Mouse (Mus musculus) lung, postnatal 14 days (tissue): ENCODE measurements around the gene Tpbgl.
A peak's percentile ranks its signal among the peaks of the same experiment; 100 is the strongest.

Experiments
- DNase-seq: peaks from one replicate; pipeline ENCODE4 v3.0.0; 2021

The Tpbgl gene

DNA sequence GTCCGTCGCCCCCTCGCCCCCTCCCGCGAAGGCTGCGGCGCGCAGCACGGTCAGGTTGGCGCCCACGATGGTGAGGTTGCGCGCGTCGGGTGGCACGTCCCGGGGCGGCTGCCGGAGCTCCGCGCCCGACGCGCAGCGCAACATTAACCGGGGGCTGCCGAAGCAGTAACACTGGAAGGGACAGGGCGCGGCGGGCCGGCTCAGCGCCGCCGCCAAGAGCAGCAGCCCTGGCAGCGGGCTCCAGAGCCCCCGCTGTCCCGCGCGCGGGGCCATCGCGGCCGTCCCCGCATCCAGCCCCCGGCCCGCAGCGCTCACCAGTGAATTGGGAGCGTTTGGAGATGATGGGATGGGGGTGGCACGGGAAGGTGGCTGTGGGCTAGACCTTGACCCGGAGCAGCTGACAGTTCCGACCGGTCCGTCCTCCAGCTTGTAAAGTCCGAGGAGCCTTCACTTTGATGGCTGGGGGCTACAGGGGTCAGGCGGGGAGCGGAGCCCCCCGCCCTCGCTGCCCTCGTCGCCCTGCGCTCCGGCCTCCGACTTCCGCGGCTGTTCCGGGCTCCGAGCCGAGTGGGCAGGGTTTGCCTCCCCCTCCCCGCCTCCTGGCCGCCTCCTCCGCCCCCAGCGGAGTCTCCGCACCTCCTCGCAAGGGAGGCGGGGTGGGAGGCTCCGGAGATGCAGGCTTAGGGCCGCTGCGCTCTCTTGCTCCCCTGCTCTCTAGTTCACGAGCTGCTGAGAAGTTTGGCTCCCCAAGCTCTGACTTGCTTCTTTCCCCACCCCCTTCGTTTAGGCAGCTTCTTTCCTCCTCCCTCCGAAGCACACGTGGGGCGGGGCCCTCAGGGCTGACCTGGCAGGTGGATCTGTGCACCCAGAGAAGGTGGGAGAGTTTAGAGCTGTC lies at the start of gene Tpbgl:
Gene Tpbgl (minus strand): TSS at position 728 of the 895 bp plus-strand sequence.
- DNase-seq, result peak; percentile 59

DNA sequence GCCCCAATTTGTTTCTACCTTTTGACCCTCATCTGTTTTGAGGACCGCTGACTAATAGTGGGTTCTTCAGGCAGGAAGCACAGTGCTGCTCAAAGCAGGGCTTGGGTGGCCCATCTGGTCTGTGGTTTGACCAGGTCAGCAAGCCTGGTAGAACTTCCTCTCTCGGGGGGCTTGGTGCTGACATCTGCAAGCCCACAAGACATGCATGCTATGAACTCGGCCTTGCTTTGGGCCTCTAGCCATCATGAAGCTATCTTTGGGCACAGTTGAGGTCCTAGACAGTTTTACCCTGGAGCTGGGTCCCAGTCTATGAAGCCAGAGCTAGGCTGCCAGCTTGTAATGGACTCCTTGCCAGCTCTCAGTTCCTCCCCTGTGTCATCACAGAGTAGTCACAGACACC lies 48.0 kb upstream of the Tpbgl start:
- DNase-seq, result no peak

- no peak for DNase-seq
These were observed 47.3 kb upstream of the Tpbgl start for GRCm38 (mm10) chr7:99674209-99674608.

GRCm38 (mm10) chr7:99673188-99673587 lies 46.3 kb upstream of the Tpbgl start:
- DNase-seq, result no peak

DNA sequence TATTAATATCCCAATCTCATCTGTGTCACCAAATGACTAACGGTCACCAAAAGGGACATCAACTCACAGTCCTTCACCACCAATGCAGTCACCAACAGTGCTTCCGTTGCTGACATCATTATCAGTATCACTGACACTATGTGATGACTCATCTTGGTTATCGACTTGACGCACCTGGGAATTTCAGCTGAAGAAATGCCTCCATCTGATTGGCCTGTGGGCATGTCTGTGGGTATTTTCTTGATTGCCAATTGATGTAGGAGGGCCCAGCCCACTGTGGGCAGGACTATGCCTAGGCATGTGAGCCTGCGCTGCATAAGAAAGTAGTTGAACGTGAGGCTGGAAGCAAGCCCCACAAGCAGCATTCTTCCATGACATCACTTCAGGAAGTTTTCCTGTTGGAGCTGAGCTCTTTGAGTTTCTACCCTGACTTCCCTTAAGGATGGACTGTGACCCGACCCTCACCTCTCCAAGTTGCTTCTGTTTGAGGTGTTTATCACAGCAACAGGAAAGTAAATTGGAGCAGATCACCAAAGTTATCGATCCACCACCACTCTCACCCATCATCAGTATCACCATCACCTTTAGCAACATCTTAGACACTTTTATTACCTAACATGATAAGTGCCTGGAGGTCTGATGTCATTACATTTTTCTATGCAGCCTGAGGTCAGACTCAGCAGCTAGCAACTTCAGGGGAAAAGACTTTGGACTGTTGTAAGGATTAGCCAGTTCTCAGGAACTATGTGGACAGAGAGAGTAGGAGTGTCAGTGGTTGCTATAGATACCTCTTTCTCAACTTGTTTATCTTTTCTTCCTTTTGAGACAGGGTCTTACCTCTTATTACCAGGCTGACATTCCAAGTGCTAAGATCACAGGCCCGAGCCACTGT lies 44.9 kb upstream of the Tpbgl start:
- DNase-seq, result no peak

DNA sequence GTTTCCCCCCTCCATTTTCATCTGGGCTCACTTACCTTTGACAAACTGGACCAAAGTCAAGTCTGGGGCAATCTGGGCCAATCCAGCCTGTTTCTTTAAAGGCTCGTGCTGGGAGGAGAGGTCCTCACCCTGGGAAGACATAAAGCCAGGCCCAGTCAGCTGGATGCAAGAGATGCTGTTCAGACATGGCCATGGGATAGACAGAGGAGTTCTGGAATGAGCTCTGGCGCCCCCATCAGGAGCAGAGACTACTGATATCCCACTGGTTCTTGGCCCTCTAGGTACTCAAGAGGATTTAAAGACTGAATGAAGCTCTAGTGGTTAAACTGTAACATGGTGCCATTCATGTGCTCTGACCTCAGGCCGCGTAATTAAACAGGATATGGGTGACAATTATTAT lies 44.0 kb upstream of the Tpbgl start:
- DNase-seq, result no peak

- peak; percentile 22 for DNase-seq
These were observed 41.9 kb upstream of the Tpbgl start for GRCm38 (mm10) chr7:99668802-99669201.

DNA sequence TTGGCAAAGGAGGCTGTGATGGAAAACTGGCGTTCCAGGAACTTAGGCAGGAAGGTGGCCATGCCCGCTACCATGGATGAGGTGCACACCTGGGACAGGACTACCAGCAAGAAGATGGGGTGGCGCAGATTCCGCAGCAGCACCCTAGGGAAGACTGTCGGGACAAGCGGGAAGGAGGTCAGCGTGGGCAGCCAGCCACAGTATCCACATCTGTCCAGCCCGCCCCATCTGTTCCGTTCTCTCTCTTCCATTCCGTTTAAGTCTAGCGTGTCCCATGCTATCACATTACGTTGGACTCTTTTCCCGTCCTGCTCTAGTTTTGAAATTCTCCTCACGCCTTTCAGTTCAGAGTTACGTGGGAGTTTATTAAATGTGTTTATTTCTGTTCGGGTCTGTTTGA lies 40.2 kb upstream of the Tpbgl start:
- DNase-seq, result no peak

DNA sequence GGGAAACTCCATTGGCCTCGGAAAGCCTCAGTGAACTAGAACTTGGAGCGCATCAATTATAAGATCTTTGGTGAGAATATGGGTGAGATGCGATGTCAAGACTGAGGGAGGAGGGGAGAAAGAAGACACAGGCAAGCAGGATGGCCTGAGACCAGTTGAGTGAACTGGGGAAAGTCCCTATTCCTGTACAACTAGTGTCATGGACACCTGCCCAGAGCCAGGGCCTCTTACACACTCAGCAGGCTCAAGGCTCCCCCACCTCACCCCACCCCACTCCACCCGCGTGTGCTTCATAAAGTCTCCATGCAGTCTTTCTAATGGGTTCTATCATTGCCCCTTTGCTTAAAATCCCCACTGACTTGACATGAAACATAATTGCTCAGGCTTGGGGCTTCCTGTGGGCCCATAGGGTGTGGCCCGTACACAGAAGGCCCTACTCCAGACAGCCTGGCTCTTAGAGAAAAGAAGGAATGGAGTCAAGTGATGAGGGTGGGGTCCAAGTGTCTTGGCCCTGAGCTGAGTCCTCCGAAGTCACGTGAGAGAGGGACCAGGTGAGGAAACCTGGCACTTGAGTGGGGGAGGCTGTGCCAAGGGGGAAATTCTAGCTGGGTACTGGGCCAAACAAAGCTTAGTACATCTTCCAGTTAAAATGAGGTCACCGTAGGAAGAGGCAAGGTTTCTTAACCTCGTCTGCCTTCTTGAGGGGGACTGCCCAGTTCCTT lies 39.0 kb upstream of the Tpbgl start:
- no peak for DNase-seq

DNA sequence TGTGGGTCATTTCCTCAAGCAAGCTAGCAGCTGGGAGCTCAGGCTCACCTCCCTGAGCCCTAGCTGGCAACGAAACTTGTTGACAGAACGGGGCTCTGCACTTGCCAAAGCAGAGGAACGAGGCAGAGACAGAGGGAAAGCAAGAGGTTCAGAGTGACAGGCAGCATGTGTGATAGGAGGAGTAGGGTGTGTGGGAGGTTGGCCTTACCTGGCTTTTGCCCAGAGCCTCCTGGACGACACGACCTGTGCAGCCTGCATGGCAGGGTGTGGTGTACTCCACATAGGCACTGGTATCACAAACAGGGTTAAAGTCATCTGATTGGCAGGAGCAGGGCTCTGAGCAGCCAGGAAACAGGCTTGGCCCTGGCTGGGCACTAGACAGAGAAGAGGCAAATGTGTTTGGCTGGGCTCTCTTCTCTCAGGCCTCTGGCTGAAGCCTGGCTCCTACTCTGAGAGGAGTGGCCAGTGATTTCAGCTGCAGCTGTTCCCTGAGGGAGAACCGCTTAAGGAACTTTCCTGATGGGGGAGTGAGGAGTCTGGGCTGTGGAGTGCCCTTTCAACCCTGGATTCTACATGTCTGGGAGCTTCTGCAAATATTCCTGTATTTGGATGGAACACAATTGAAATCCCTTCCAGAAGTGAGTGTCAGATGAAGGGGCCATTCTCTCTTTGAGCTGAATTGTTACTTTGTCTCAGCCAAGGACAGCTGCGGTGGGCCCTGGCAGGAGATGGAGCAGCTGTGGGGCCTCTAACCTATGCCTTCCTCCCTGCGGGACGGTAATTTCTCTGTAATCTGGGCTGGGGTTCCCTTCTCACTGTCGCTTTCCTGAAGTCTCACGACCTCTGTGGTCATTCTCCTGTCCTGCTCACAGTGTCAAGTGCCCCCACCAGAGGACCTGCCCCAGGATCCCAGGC lies 37.9 kb upstream of the Tpbgl start:
- DNase-seq, result peak; percentile 61

GRCm38 (mm10) chr7:99663507-99664220 lies 36.8 kb upstream of the Tpbgl start:
- no peak for DNase-seq

- DNase-seq, result no peak
These were observed 35.4 kb upstream of the Tpbgl start for GRCm38 (mm10) chr7:99662311-99662710.

GRCm38 (mm10) chr7:99661571-99662230 lies 34.8 kb upstream of the Tpbgl start:
- DNase-seq, result peak; percentile 30

- no peak for DNase-seq
These were observed 34.2 kb upstream of the Tpbgl start for GRCm38 (mm10) chr7:99661071-99661470.

- peak; percentile 90 for DNase-seq
These were observed 32.6 kb upstream of the Tpbgl start for GRCm38 (mm10) chr7:99659379-99660029.

- no peak for DNase-seq
These were observed 27.3 kb upstream of the Tpbgl start for GRCm38 (mm10) chr7:99654244-99654643.

GRCm38 (mm10) chr7:99649585-99649984 lies 22.7 kb upstream of the Tpbgl start:
- DNase-seq, result no peak

DNA sequence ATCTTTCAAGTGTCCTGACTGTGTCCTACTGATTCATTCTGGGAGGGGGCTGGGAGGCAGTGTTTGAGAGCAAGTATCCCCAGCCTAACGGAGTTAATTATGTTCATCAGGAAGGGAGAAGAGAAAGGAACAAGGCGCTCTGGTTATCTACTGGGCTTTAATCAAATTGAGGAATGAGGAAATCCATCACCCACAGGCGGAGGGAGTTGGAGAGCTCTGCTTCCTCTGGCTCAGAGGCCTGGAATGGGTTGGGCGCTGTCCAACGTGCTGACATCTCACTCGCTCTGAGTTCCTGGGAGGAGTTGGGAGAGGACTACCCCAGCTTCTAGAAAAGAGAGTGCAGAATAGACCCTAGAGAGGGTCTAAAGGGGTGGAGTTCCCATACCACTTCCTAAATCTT lies 21.7 kb upstream of the Tpbgl start:
- DNase-seq, result peak; percentile 80

GRCm38 (mm10) chr7:99644701-99645100 lies 17.8 kb upstream of the Tpbgl start:
- no peak for DNase-seq

- no peak for DNase-seq
These were observed 15.2 kb upstream of the Tpbgl start for GRCm38 (mm10) chr7:99642078-99642477.
